Mouse (Mus musculus) lung, adult 2 months (tissue): ENCODE measurements around the gene Gnat2.

ENCODE experiments used
- CTCF ChIP-seq: fragments of 200-500 bp; IDR thresholded peaks from 2 replicates; pipeline ENCODE4 v1.5.1; 2011; ENCODE audit warnings: mild to moderate bottlenecking, low read length, control low read depth; ENCODE audit not compliant: insufficient read depth
- POLR2A ChIP-seq: fragments of 200-500 bp; IDR thresholded peaks from 2 replicates; pipeline ENCODE4 v1.6.1; 2011; ENCODE audit warnings: low read depth, mild to moderate bottlenecking, control low read depth, low read length, borderline replicate concordance; ENCODE audit errors: extremely low read depth

GRCm38 (mm10) chr3:108096726-108097125 is 4.1 kb downstream of the Gnat2 start:
- TF ChIP-seq POLR2A = no peak
- TF ChIP-seq CTCF = no peak
